Mouse (Mus musculus): ENCODE measurements around the gene Myo1d. TPM values are rescaled to one million over a fixed set of nuclear protein-coding genes. Genes with fewer than 3 reads are reported as not detected.

Gene Myo1d
- total and polyA plus RNA-seq, 2 experiments from 2014 or later: 1.8 to 2.5 TPM

DNA sequence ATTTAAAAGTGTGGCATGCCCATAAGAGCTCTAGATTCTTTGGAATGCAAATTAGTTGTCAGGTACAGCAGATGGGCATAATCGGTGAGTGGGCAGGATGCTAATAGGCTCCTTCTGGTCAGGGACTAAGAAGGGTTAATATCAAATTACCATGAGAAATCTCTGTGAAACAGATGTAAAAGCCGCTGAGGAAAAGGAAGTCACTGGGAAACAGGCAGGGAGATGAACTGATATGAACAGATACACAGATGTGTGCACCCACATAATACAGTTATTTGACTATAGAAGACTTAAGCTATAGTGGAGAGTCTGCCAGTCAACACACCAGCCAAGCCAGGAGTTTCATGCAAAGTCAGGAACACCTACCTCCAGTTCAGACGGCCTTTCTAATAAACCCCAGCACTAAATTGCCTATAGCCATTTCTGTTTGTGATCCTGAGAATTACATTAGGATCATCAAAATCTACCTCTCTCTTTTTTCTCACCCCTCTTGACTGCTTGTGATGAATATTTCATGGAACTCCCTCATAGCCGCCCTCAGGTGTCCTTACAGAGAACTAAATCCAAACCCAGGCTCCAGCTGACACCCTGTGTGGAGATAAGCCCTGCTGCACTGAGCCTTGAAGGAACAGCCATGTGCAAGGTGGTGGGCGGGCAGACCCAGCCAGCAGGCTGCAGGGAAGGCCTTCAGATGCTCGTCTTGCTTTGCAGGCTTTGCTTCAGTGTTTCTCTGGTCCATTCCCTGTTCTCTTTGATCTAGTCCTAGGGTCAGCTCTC is 164.7 kb downstream of the Myo1d start:
- 25% methylated on average over 6 of the region's 6 CpGs for WGBS
- peaks cover 9% of the 10 kb centered on the region; the same call in 1 of the 2 replicates for H3K4me1 ChIP-seq (ENCODE audit: insufficient read depth, low read length)
- TF ChIP-seq CTCF (IDR thresholded peaks at IDR 0.05): no peak; the same call in 1 of the 2 replicates
- no peak overlapping the region for H3K4me3 ChIP-seq (ENCODE audit: low read depth, low read length)
- no peak overlapping the region for H3K4me2 ChIP-seq (ENCODE audit: low read depth, low read length, poor library complexity, severe bottlenecking)
- no peaks in the 10 kb centered on the region for H3K36me3 ChIP-seq (ENCODE audit: insufficient read depth, low read length)
- H3K9me3 ChIP-seq (ENCODE audit: low read length): no peaks in the 10 kb centered on the region
- H3K27ac ChIP-seq (ENCODE audit: low read depth, low read length): peak overlapping the region; percentile 48
- H3K27me3 ChIP-seq (ENCODE audit: insufficient read depth, low read length): no peaks in the 10 kb centered on the region
- ATAC-seq (ENCODE audit: low FRiP score) (no peak), DNase-seq (ENCODE audit: low spot score) (no peak)
- no peak overlapping the region for H3K9ac ChIP-seq (replicated peaks; ENCODE audit: low read length, poor library complexity, severe bottlenecking)

DNA sequence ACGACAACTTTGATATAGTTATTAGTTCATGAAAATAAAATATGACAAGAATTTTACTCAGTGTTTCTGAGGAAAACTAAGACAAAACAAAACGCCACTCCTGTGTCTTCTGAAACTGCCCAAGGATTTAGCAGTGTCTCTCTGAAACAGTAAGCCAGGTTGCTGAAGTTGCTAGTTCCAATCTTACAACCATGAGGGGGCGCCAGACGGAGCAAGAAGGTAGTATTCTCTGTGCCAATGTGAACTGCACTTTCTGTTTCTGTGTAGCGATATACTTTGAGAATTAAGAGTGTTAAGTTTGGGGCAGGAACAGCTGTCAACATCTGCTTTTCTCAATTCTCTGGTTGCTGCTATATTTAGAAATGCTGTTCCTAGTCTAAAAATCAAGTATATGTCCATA is 165.4 kb downstream of the Myo1d start:
- no peaks in the 10 kb centered on the region for H3K36me3 ChIP-seq (ENCODE audit: insufficient read depth, low read length)
- peak; percentile 84 for TF ChIP-seq CTCF (IDR thresholded peaks at IDR 0.05)
- WGBS: 33% methylated on average over 5 of the region's 5 CpGs
- no peaks in the 10 kb centered on the region for H3K27me3 ChIP-seq (ENCODE audit: insufficient read depth, low read length)
- H3K4me3 ChIP-seq (ENCODE audit: low read depth, low read length): no peak overlapping the region
- peak; percentile 82 for DNase-seq (ENCODE audit: low spot score)
- H3K9ac ChIP-seq (replicated peaks; ENCODE audit: low read length, poor library complexity, severe bottlenecking): no peak overlapping the region
- no peaks in the 10 kb centered on the region for H3K9me3 ChIP-seq (ENCODE audit: low read length)
- no peak overlapping the region for H3K4me2 ChIP-seq (ENCODE audit: low read depth, low read length, poor library complexity, severe bottlenecking)
- ATAC-seq (ENCODE audit: low FRiP score): no peak
- H3K27ac ChIP-seq (ENCODE audit: low read depth, low read length): 0 out of 2 replicates have a peak overlapping the region, but pooled peaks have one; percentile 48
- peaks cover 9% of the 10 kb centered on the region; the same call in 1 of the 2 replicates for H3K4me1 ChIP-seq (ENCODE audit: insufficient read depth, low read length)

DNA sequence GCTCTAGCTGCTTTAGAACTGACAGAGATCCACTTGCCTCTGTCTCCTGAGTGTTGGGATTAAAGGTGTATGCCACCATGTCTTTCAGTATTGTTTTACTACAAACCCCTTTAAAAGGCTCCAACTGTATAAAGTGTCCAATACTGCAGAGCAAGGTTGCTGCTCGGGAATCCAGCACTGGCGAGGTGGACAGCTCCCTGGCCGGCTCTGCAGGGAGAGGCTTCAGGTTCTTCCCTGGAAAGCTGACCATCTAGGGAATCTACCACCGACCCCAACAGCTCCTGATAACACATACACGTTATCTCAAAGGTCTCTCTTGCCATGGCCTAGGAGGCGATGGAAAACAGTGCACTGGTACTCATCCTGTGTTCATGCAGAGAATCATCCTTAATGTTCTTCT is 166.3 kb downstream of the Myo1d start:
- no peak for TF ChIP-seq CTCF (IDR thresholded peaks at IDR 0.05)
- WGBS: 30% methylated on average over 6 of the region's 6 CpGs
- DNase-seq (ENCODE audit: low spot score) (no peak), ATAC-seq (ENCODE audit: low FRiP score) (no peak)
- H3K9me3 ChIP-seq (ENCODE audit: low read length): no peaks in the 10 kb centered on the region
- H3K36me3 ChIP-seq (ENCODE audit: insufficient read depth, low read length): no peaks in the 10 kb centered on the region
- H3K4me1 ChIP-seq (ENCODE audit: insufficient read depth, low read length): peaks cover 9% of the 10 kb centered on the region; the same call in 1 of the 2 replicates
- no peak overlapping the region for H3K4me2 ChIP-seq (ENCODE audit: low read depth, low read length, poor library complexity, severe bottlenecking)
- no peak overlapping the region for H3K9ac ChIP-seq (replicated peaks; ENCODE audit: low read length, poor library complexity, severe bottlenecking)
- no peaks in the 10 kb centered on the region for H3K27me3 ChIP-seq (ENCODE audit: insufficient read depth, low read length)
- H3K4me3 ChIP-seq (ENCODE audit: low read depth, low read length): no peak overlapping the region
- no peak overlapping the region for H3K27ac ChIP-seq (ENCODE audit: low read depth, low read length)

DNA sequence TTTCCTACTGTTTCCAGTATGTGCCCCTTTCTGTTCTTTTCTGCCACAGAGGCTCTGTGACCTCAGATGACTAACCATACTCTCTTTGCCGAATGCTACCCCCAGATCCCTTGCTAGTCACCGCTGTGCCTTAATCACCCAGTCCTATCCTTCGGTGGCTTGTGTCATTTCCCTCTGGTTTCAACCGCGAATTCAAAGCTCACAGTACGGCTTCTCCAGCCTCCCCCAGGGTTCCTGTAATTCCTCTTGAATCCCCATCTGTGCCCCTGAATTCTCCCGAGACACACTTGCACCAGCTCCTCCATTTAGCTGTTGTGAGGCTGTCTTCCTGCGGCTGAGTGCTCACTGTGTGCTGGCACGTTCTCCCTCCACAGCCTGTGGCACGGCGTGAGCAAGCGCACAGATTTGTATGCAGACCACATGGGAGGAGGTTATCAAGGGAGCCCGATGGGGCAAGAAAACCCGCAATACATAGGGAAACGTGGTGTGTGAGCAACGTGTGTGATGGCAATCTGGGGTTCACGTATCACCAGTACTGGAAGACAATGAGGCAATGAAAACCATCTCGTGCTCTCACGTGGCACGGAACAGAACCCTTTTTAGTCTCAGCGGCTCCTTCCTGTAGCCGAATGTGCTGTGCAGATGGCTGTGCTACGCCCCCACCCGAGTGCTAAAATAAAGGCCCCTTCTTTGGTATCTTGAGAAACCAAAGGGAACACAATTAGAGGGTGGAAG is 177.0 kb downstream of the Myo1d start:
- peak overlapping the region; percentile 40 for H3K4me2 ChIP-seq (ENCODE audit: low read depth, low read length, poor library complexity, severe bottlenecking)
- peak overlapping the region; percentile 23 for H3K4me3 ChIP-seq (ENCODE audit: low read depth, low read length)
- H3K27me3 ChIP-seq (ENCODE audit: insufficient read depth, low read length): no peaks in the 10 kb centered on the region
- no peak; the same call in 1 of the 2 replicates for TF ChIP-seq CTCF (IDR thresholded peaks at IDR 0.05)
- H3K4me1 ChIP-seq (ENCODE audit: insufficient read depth, low read length): peaks cover 3% of the 10 kb centered on the region; the same call in 1 of the 2 replicates
- WGBS: 1% methylated on average over 24 of the region's 24 CpGs
- H3K9ac ChIP-seq (replicated peaks; ENCODE audit: low read length, poor library complexity, severe bottlenecking): peak overlapping the region; percentile 44
- H3K36me3 ChIP-seq (ENCODE audit: insufficient read depth, low read length): no peaks in the 10 kb centered on the region
- H3K9me3 ChIP-seq (ENCODE audit: low read length): no peaks in the 10 kb centered on the region
- peak; percentile 69; the same call in 1 of the 2 replicates for ATAC-seq (ENCODE audit: low FRiP score)
- DNase-seq (ENCODE audit: low spot score): peak; percentile 77
- H3K27ac ChIP-seq (ENCODE audit: low read depth, low read length): peak overlapping the region; percentile 87

DNA sequence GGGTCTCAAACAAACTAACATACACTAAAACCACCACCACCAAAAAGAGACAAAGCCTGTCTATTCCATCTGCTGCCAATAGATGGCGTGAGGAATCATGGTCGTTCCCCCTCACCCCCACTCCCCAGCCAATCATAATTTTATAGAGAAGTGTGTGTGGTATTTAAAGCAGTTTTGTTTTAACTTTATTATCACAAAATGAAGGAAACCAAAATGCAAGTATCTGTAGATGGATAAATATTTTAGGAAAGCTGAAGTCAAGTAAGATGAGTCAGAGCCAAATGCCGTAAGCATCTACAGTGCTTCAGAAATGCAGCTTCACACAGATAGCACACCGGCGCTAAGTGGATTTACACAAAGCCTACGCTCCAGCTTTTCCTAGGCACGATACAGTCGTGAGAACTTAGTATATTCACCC is 177.8 kb downstream of the Myo1d start:
- peaks cover 3% of the 10 kb centered on the region; the same call in 1 of the 2 replicates for H3K4me1 ChIP-seq (ENCODE audit: insufficient read depth, low read length)
- H3K36me3 ChIP-seq (ENCODE audit: insufficient read depth, low read length): no peaks in the 10 kb centered on the region
- DNase-seq (ENCODE audit: low spot score) (peak; percentile 74), ATAC-seq (ENCODE audit: low FRiP score) (no peak)
- WGBS: 9% methylated on average over 8 of the region's 8 CpGs
- peak; percentile 86 for TF ChIP-seq CTCF (IDR thresholded peaks at IDR 0.05)
- H3K4me2 ChIP-seq (ENCODE audit: low read depth, low read length, poor library complexity, severe bottlenecking): no peak overlapping the region
- no peaks in the 10 kb centered on the region for H3K9me3 ChIP-seq (ENCODE audit: low read length)
- H3K4me3 ChIP-seq (ENCODE audit: low read depth, low read length): no peak overlapping the region
- no peaks in the 10 kb centered on the region for H3K27me3 ChIP-seq (ENCODE audit: insufficient read depth, low read length)
- no peak overlapping the region for H3K9ac ChIP-seq (replicated peaks; ENCODE audit: low read length, poor library complexity, severe bottlenecking)
- H3K27ac ChIP-seq (ENCODE audit: low read depth, low read length): peak overlapping the region; percentile 87; the same call in 1 of the 2 replicates

All from midbrain, postnatal 0 days (tissue).